Comparison of ENCODE assay signal across 9 mouse cellular contexts in the genomic region with DNA sequence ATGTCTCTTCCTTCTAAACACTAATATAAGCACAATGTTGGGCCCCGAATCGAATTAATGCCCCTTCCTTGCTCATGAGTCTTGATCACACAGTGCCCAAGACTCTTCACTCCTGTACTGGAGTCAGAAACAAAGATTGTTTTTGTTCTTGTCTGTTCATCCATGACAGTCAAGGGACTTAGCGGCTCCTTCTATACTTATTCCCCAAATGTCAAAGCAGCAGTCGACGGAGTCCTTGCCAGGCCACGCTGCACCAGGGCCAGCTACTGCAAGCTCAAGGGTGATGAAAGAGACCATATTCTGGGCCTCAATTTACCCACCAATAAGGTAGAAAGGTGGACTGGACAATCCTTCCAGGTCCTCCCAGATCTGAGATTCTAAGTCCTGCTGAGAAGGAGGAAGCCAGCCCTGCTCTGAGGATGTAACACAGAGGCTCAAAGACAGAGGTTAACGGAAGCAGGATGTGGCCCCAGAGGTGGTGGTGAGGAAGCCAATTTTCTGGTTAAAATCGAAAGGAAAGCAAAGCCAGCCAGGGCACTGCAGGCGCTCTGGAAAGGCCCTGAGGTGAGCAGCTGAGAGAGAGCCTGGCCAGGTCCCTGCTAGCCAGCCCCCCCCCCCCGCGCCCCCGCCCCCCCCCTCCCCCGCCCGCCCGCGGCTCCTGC. TPM values are rescaled to one million over a fixed set of nuclear protein-coding genes. Genes with fewer than 3 reads are reported as not detected.
A peak's percentile ranks its signal among the peaks of the same experiment; 100 is the strongest.
DNase-seq lines count a peak whose midpoint lies in the region; ATAC-seq and TF ChIP-seq lines count a peak whose summit lies in the region.
"Had no signal": no experiment of that assay in that cellular context is flagged by ENCODE, and none has a peak within 500 bp of the region (broad histone marks: within the 10 kb centered on the region; RNA-seq: fewer than 3 reads in every experiment).

No protein-coding gene starts in this region.

- no peaks in the 10 kb centered on the region for H3K36me3 ChIP-seq in stomach, embryonic 15.5 days
- H3K36me3 ChIP-seq in stomach, postnatal 0 days (ENCODE audit: control insufficient read depth, insufficient read depth, low read length), result no peaks in the 10 kb centered on the region
- peaks cover 8% of the 10 kb centered on the region; the same call in 1 of the 2 replicates for H3K36me3 ChIP-seq in lung, embryonic 16.5 days (ENCODE audit: control insufficient read depth, insufficient read depth, low read length)

- TF ChIP-seq EP300 in stomach, postnatal 0 days (optimal IDR thresholded peaks at IDR 0.05), result no peak

- H3K4me1 ChIP-seq in stomach, embryonic 15.5 days, result peaks cover 9% of the 10 kb centered on the region; the same call in 1 of the 2 replicates
- no peaks in the 10 kb centered on the region; the same call in 1 of the 2 replicates for H3K4me1 ChIP-seq in stomach, postnatal 0 days (replicated peaks; ENCODE audit: control insufficient read depth, insufficient read depth)
- peaks cover 17% of the 10 kb centered on the region for H3K4me1 ChIP-seq in lung, embryonic 16.5 days (replicated peaks; ENCODE audit: control insufficient read depth, insufficient read depth, low read length)

- no peak for TF ChIP-seq CTCF in stomach, postnatal 0 days (IDR thresholded peaks at IDR 0.05; ENCODE audit: low read depth)

- no peak overlapping the region for H3K27ac ChIP-seq in stomach, embryonic 15.5 days
- H3K27ac ChIP-seq in stomach, postnatal 0 days (replicated peaks), result no peak overlapping the region
- no peak overlapping the region; the same call in none of the 2 replicates for H3K27ac ChIP-seq in lung, embryonic 16.5 days (ENCODE audit: low read length)
- H3K27ac ChIP-seq: embryonic facial prominence, embryonic 15.5 days had no signal

- H3K27me3 ChIP-seq in stomach, embryonic 15.5 days (replicated peaks), result no peaks in the 10 kb centered on the region
- H3K27me3 ChIP-seq in stomach, postnatal 0 days (ENCODE audit: control insufficient read depth, insufficient read depth, low read length), result no peaks in the 10 kb centered on the region
- no peaks in the 10 kb centered on the region for H3K27me3 ChIP-seq in lung, embryonic 16.5 days (ENCODE audit: control insufficient read depth, insufficient read depth, low read depth, low read length)
- H3K27me3 ChIP-seq: embryonic facial prominence, embryonic 15.5 days had no signal

- no peak overlapping the region for H3K9ac ChIP-seq in stomach, embryonic 15.5 days
- no peak overlapping the region for H3K9ac ChIP-seq in stomach, postnatal 0 days (ENCODE audit: low read length)
- H3K9ac ChIP-seq in lung, embryonic 16.5 days (ENCODE audit: low read length), result peak overlapping the region; percentile 30
- H3K9ac ChIP-seq: embryonic facial prominence, embryonic 15.5 days had no signal

- no peaks in the 10 kb centered on the region for H3K9me3 ChIP-seq in stomach, embryonic 15.5 days
- no peaks in the 10 kb centered on the region for H3K9me3 ChIP-seq in stomach, postnatal 0 days (ENCODE audit: control insufficient read depth, low read length)
- no peaks in the 10 kb centered on the region for H3K9me3 ChIP-seq in lung, embryonic 16.5 days (ENCODE audit: control insufficient read depth, low read length)
- H3K9me3 ChIP-seq: embryonic facial prominence, embryonic 15.5 days had no signal

- ATAC-seq in stomach, embryonic 15.5 days (ENCODE audit: insufficient read depth, low FRiP score, low read depth), result no peak
- ATAC-seq in stomach, postnatal 0 days (ENCODE audit: low FRiP score, low TSS enrichment), result no peak
- no peak for ATAC-seq in lung, embryonic 16.5 days (ENCODE audit: low read depth)

- H3K4me2 ChIP-seq in stomach, embryonic 15.5 days, result peak overlapping the region; percentile 21; the same call in 1 of the 2 replicates
- no peak overlapping the region for H3K4me2 ChIP-seq in stomach, postnatal 0 days (replicated peaks; ENCODE audit: low read depth)
- peak overlapping the region; percentile 39 for H3K4me2 ChIP-seq in lung, embryonic 16.5 days (ENCODE audit: low read depth, low read length)
- H3K4me2 ChIP-seq: embryonic facial prominence, embryonic 15.5 days had no signal

- 60% methylated on average over 9 of the region's 16 CpGs for WGBS in stomach, embryonic 15.5 days
- 61% methylated on average over 9 of the region's 16 CpGs for WGBS in stomach, postnatal 0 days
- WGBS in lung, embryonic 16.5 days, result 52% methylated on average over 9 of the region's 16 CpGs

- H3K4me3 ChIP-seq in stomach, embryonic 15.5 days (replicated peaks), result no peak overlapping the region
- no peak overlapping the region for H3K4me3 ChIP-seq in stomach, postnatal 0 days (ENCODE audit: low read depth, low read length)
- H3K4me3 ChIP-seq in lung, embryonic 16.5 days (ENCODE audit: low read length), result peak overlapping the region; percentile 14
- H3K4me3 ChIP-seq: embryonic facial prominence, embryonic 15.5 days had no signal

- DNase-seq in adrenal gland, adult 2 months, result peak; percentile 60
- no peak for DNase-seq in adrenal gland, postnatal 4 days (ENCODE audit: low spot score in 2 of 2)
- no peak for DNase-seq in stomach, postnatal 0 days (ENCODE audit: low spot score)
- peak; percentile 55 for DNase-seq in kidney, adult 11 months
- no peak for DNase-seq in frontal cortex, adult 2 months (ENCODE audit: extremely low spot score in 1 of 2, low spot score in 1 of 2)
- no peak for DNase-seq in layer of hippocampus, adult 18-20 months (ENCODE audit: low spot score in 2 of 2)

RNA-seq across cellular contexts. Expression of a gene that starts 8.2 kb away (rescaled TPM):
- total RNA-seq in adrenal gland, adult 2 months (2021), result 100 to 1,000 TPM; 131 to 254 TPM
- polyA plus RNA-seq in adrenal gland, adult 2 months (2012; rRNA removed), result 1,050 and 1,217 TPM in 2 replicates
- total RNA-seq in adrenal gland, postnatal 4 days (2021), result 10 to 100 TPM; 72.3 to 97.8 TPM
- polyA plus RNA-seq in stomach, embryonic 15.5 days (2015; fragmentation: Nextera tagmentation; extraction: Ambion mirVana), result 52.5 and 71.6 TPM in 2 replicates
- polyA plus RNA-seq in stomach, postnatal 0 days (2015; fragmentation: Nextera tagmentation; extraction: Ambion mirVana), result 40.0 and 45.4 TPM in 2 replicates
- 173 and 176 TPM in 2 replicates for polyA plus RNA-seq in lung, embryonic 16.5 days (2015; fragmentation: Nextera tagmentation; extraction: Ambion mirVana)
- 88.9 and 107 TPM in 2 replicates for polyA plus RNA-seq in frontal cortex, adult 2 months (2012; rRNA removed)
- total RNA-seq in layer of hippocampus, adult 18-20 months (2021), result 10 to 100 TPM; 41.4 to 42.2 TPM

RNA-seq across cellular contexts. Expression of a gene that starts 46.1 kb away (rescaled TPM):
- not detected for total RNA-seq in adrenal gland, adult 2 months (2021)
- not detected in 2 replicates for polyA plus RNA-seq in adrenal gland, adult 2 months (2012; rRNA removed)
- total RNA-seq in adrenal gland, postnatal 4 days (2021), result not detected
- not detected in 2 replicates for polyA plus RNA-seq in stomach, embryonic 15.5 days (2015; fragmentation: Nextera tagmentation; extraction: Ambion mirVana)
- polyA plus RNA-seq in stomach, postnatal 0 days (2015; fragmentation: Nextera tagmentation; extraction: Ambion mirVana), result not detected in 2 replicates
- not detected in 2 replicates for polyA plus RNA-seq in lung, embryonic 16.5 days (2015; fragmentation: Nextera tagmentation; extraction: Ambion mirVana)
- polyA plus RNA-seq in frontal cortex, adult 2 months (2012; rRNA removed), result not detected in 2 replicates
- total RNA-seq in layer of hippocampus, adult 18-20 months (2021), result not detected
- polyA plus RNA-seq: embryonic facial prominence, embryonic 15.5 days had no signal

Comparison
In these comparisons a context has a peak if more than half of its experiments do, and no peak if none do; other contexts are left out.
1. DNase-seq: peak in adrenal gland, adult 2 months (single experiment) and kidney, adult 11 months (single experiment); none in adrenal gland, postnatal 4 days (0 of 2), stomach, postnatal 0 days (single experiment), frontal cortex, adult 2 months (0 of 2) and layer of hippocampus, adult 18-20 months (0 of 2).